Mouse (Mus musculus) cerebellum, postnatal 25 days (tissue): ENCODE measurements around the gene Sept6.
A peak's percentile ranks its signal among the peaks of the same experiment; 100 is the strongest.

Source experiments
- DNase-seq, 2 experiments: peaks; one replicate each; pipeline ENCODE4 v3.0.0; 2021; ENCODE audit warnings: mixed read lengths in 2 of 2

Gene Sept6

GRCm38 (mm10) chrX:36969501-36969900 lies 22.1 kb downstream of the Sept6 start:
- DNase-seq, result no peak

GRCm38 (mm10) chrX:36956674-36957073 lies 34.9 kb downstream of the Sept6 start:
- DNase-seq, result no peak

GRCm38 (mm10) chrX:36941106-36941505 lies 50.5 kb downstream of the Sept6 start:
- no peak for DNase-seq

GRCm38 (mm10) chrX:36939806-36940413 lies 51.7 kb downstream of the Sept6 start:
- peak; percentile 17 to 28 for DNase-seq

GRCm38 (mm10) chrX:36935326-36935966 lies 56.1 kb downstream of the Sept6 start:
- DNase-seq, result no peak

GRCm38 (mm10) chrX:36930574-36930973 lies 61.0 kb downstream of the Sept6 start:
- peak in 1 of 2 experiments; percentile 14 for DNase-seq

- no peak for DNase-seq
Measured at GRCm38 (mm10) chrX:36929694-36930093, 61.9 kb downstream of the Sept6 start.

- DNase-seq, result peak in 1 of 2 experiments; percentile 12
Measured at GRCm38 (mm10) chrX:36928791-36929190, 62.8 kb downstream of the Sept6 start.

GRCm38 (mm10) chrX:36921346-36921745 lies 70.2 kb downstream of the Sept6 start:
- no peak for DNase-seq

GRCm38 (mm10) chrX:36917749-36918148 lies 73.8 kb downstream of the Sept6 start:
- no peak for DNase-seq

GRCm38 (mm10) chrX:36911343-36911742 lies 80.3 kb downstream of the Sept6 start:
- peak; percentile 47 to 74 for DNase-seq

- DNase-seq, result no peak
Measured at GRCm38 (mm10) chrX:36906539-36906938, 85.1 kb downstream of the Sept6 start.

GRCm38 (mm10) chrX:36903115-36903768 lies 88.4 kb downstream of the Sept6 start:
- DNase-seq, result peak; percentile 93 to 94

- peak; percentile 57 to 70 for DNase-seq
Measured at GRCm38 (mm10) chrX:36902321-36903114, 89.1 kb downstream of the Sept6 start, which contains the start of gene Nkrf. TSS of gene Nkrf (minus strand) at chrX:36902899.

- no peak for DNase-seq
Measured at GRCm38 (mm10) chrX:36901655-36902054, 89.9 kb downstream of the Sept6 start.

- DNase-seq, result peak in 1 of 2 experiments; percentile 17
Measured at GRCm38 (mm10) chrX:36898931-36899330, 92.7 kb downstream of the Sept6 start.

GRCm38 (mm10) chrX:36884719-36885118 lies 106.9 kb downstream of the Sept6 start:
- DNase-seq, result peak in 1 of 2 experiments; percentile 11

GRCm38 (mm10) chrX:36874704-36875128 lies 116.9 kb downstream of the Sept6 start:
- no peak for DNase-seq

GRCm38 (mm10) chrX:36874178-36874696 lies 117.4 kb downstream of the Sept6 start:
- peak; percentile 90 to 95 for DNase-seq

GRCm38 (mm10) chrX:36873765-36874164 lies 117.8 kb downstream of the Sept6 start, which contains the start of the genes Ube2a and C330007P06Rik:
TSS of gene Ube2a (plus strand) at chrX:36873900.
TSS of gene C330007P06Rik (minus strand) at chrX:36874111.
- no peak for DNase-seq

GRCm38 (mm10) chrX:36870372-36870771 lies 121.2 kb downstream of the Sept6 start:
- no peak for DNase-seq

GRCm38 (mm10) chrX:36864609-36865328 lies 126.8 kb downstream of the Sept6 start:
- no peak for DNase-seq
